In genomic region chrX:139562925-139563461, GRCm38 (mm10) we compare ENCODE assay signal across 8 mouse cellular contexts. TPM values are rescaled to one million over a fixed set of nuclear protein-coding genes. Genes with fewer than 3 reads are reported as not detected.
DNase-seq lines count a peak whose midpoint lies in the region; ATAC-seq and TF ChIP-seq lines count a peak whose summit lies in the region.

Gene Rnf128 (plus strand): TSS chrX:139563316.

- H3K4me3 ChIP-seq in lung, embryonic 14.5 days (ENCODE audit: low read depth, low read length), result no peak within 1 kb of the TSS

- no peaks in the 10 kb centered on the region for H3K36me3 ChIP-seq in lung, embryonic 14.5 days (ENCODE audit: insufficient read depth)

- ATAC-seq in lung, embryonic 14.5 days (ENCODE audit: insufficient read depth), result no peak
- no peak for ATAC-seq in monocyte, adult 5-6 weeks (replicated peaks; ENCODE audit: insufficient number of reproducible peaks, low FRiP score, low TSS enrichment, poor library complexity, severe bottlenecking)

- no peak for TF ChIP-seq CTCF in lung, embryonic 14.5 days (IDR thresholded peaks at IDR 0.05; ENCODE audit: low read depth)

- no peak within 1 kb of the TSS for H3K9ac ChIP-seq in lung, embryonic 14.5 days

- no peaks in the 10 kb centered on the region for H3K9me3 ChIP-seq in lung, embryonic 14.5 days (ENCODE audit: low read depth, low read length)

- H3K4me2 ChIP-seq in lung, embryonic 14.5 days, result no peak within 1 kb of the TSS

- H3K4me1 ChIP-seq in lung, embryonic 14.5 days (ENCODE audit: insufficient read depth), result no peaks in the 10 kb centered on the region

- no peaks in the 10 kb centered on the region for H3K27me3 ChIP-seq in lung, embryonic 14.5 days (ENCODE audit: insufficient read depth, low read length)

- no peak within 1 kb of the TSS for H3K27ac ChIP-seq in lung, embryonic 14.5 days (ENCODE audit: low read depth)

- 44% methylated on average over 8 of the region's 8 CpGs for WGBS in lung, embryonic 14.5 days

- peak; percentile 26 for DNase-seq in lung, embryonic 14.5 days
- DNase-seq in lung, postnatal 10 days, result no peak
- DNase-seq in gastrocnemius, postnatal 25 days, result no peak
- DNase-seq in kidney, adult 9 months, result peak; percentile 56
- DNase-seq in lung, postnatal 36 days, result peak; percentile 22
- DNase-seq in spleen, postnatal 36 days (ENCODE audit: low spot score in 2 of 2), result no peak
- DNase-seq in thymus, postnatal 36 days, result no peak

RNA-seq across cellular contexts. Expression of gene Rnf128, which starts in this region (rescaled TPM):
- 3.1 and 3.4 TPM in 2 replicates for polyA plus RNA-seq in lung, embryonic 14.5 days (2014; fragmentation: Nextera tagmentation; extraction: Ambion mirVana)
- total RNA-seq in gastrocnemius, postnatal 25 days (2021), result 10 to 100 TPM; 16.8 to 17.1 TPM
- total RNA-seq in monocyte, adult 5-6 weeks (2017), result 0.67 to 3.2 TPM (median 0.87 TPM) in 3 replicates

Comparison
In these comparisons a context has a peak if more than half of its experiments do, and no peak if none do; other contexts are left out.
1. DNase-seq: peak in lung, embryonic 14.5 days (single experiment), kidney, adult 9 months (single experiment) and lung, postnatal 36 days (single experiment); none in lung, postnatal 10 days (single experiment), gastrocnemius, postnatal 25 days (single experiment), spleen, postnatal 36 days (0 of 2) and thymus, postnatal 36 days (0 of 2).